Mouse (Mus musculus): ENCODE results near the gene Il18.

Gene Il18

GRCm38 (mm10) chr9:50552206-50552605 is 2.4 kb upstream of the Il18 start:
- no peak for DNase-seq (ENCODE audit: low read depth in 2 of 2, low spot score in 2 of 2)

DNA sequence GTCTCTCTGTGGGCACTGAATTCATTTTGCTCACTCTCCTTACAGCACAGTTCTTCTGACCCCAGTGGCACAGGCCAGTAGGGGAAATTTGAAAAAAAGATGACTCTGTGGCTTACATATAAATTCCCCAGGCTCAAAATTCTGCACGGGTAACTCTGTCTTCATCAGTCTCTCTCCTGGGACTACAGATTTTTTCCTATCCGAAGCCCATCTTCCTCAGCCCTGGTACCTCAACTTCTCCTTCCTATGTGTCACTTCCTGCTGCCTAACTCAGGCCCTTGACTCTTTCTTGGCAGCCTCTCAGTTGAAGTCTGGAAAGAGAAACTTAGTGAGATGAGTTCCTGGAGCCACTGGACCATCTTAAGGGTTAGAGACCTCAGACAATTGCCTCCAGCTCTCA is 1.1 kb upstream of the Il18 start:
- no peak for DNase-seq (ENCODE audit: low read depth in 2 of 2, low spot score in 2 of 2)

DNA sequence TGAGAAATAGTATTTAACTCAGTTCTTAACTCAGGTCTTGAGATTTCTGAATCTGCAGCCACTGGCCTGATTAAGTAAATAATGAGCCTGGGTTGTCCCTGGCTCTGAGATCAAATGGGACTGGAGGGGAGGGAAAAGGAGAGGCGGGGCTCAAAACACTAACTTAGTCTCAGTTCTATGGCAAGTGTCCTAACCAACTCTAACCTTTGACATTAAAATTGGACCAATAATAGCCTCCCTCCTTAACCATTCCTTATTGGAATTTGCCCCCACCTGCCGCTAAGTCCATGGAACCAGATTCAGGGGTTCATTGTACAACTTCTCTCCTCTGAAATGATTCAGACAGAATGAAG is 443 bp downstream of the Il18 start, which contains the start of gene Bco2:
Gene Bco2, minus strand, starts transcription at position 88 of the 353 bp plus-strand sequence.
- DNase-seq (ENCODE audit: low read depth in 2 of 2, low spot score in 2 of 2), result no peak

DNA sequence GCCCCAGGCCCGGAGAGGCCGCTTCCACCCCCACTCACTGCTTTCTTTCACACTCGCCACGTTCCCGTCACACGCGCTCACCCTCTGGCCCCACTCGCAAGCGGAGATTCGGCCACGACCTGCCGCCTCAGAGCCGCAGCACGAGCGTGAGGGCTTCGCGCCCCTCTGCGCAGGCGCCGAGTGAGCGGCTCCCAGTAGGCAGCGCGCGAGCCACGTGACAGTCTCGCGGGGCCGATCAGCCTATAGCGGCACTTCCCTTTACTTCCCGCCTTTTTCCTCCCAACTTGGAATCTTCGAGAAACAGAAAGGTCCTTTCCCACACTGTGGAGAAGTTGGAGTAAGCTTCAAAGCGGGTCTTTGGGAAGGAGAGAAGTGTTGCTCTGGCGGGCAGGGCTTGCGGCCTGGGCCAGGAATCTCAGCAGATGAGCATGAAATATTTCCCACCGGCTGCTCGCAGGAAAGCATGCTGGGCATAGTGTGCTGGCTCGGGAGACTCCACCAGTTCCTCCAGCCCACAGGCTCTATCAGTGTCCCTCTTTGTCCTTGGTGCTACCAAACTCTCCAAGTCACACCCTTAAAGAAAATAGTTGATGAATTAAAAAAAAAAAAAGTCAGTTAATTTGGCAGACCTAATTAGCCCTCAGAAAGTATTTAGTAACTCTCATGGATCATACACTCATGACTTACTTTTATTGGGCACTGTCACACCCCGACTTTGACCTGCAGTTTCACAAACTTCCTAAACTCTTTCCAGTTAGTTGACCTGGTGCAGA is 6.7 kb downstream of the Il18 start, which contains the start of gene Tex12:
Gene Tex12, minus strand, starts transcription at position 181 of the 773 bp plus-strand sequence.
- no peak for DNase-seq (ENCODE audit: low read depth in 2 of 2, low spot score in 2 of 2)

DNA sequence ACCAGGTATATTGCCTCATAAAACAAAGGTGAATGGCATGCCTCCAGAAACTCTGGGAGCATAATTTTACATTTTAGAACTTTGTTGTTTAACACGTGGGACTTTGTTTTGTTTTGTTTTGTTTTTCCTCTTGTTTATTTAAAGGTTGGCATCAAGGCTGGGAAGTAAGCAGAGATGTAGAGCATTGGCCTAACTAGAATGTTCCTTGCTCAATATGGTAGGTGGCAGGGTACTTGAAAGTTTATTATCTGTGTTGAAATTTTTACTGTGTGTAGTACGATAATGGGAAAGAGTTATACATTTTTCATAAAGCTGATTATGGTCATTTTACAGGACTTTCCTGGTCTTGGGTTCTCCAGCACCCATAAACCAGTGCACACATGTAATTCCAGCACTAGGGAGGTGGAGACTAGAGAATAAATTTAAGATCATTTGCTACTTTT is 7.3 kb downstream of the Il18 start:
- no peak for DNase-seq (ENCODE audit: low read depth in 2 of 2, low spot score in 2 of 2)

GRCm38 (mm10) chr9:50565173-50565572 is 10.5 kb downstream of the Il18 start:
- DNase-seq (ENCODE audit: low read depth in 2 of 2, low spot score in 2 of 2), result no peak

DNA sequence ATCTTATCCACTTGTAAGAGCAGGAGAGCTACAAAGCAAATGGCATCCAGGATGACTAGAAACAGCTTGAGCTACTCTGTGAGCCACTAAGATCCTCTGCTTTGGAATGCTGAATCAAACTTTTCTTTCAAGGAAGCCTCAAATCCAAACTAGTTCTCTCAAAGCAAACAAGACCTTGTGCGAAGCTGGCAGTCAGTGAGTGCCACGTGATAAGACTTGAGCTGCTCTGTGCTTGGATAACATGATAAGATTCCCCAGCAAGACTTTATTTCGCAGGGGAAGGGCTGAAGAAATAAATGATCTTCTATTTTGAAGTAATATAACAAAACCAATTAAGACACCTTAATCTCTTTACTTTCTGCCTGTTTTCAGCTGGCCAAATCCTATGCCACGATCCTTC is 11.3 kb downstream of the Il18 start:
- DNase-seq (ENCODE audit: low read depth in 2 of 2, low spot score in 2 of 2), result no peak

GRCm38 (mm10) chr9:50567372-50567771 is 12.7 kb downstream of the Il18 start:
- DNase-seq (ENCODE audit: low read depth in 2 of 2, low spot score in 2 of 2), result no peak

- no peak for DNase-seq (ENCODE audit: low read depth in 2 of 2, low spot score in 2 of 2)
Observed at GRCm38 (mm10) chr9:50567881-50568280, 13.3 kb downstream of the Il18 start.

DNA sequence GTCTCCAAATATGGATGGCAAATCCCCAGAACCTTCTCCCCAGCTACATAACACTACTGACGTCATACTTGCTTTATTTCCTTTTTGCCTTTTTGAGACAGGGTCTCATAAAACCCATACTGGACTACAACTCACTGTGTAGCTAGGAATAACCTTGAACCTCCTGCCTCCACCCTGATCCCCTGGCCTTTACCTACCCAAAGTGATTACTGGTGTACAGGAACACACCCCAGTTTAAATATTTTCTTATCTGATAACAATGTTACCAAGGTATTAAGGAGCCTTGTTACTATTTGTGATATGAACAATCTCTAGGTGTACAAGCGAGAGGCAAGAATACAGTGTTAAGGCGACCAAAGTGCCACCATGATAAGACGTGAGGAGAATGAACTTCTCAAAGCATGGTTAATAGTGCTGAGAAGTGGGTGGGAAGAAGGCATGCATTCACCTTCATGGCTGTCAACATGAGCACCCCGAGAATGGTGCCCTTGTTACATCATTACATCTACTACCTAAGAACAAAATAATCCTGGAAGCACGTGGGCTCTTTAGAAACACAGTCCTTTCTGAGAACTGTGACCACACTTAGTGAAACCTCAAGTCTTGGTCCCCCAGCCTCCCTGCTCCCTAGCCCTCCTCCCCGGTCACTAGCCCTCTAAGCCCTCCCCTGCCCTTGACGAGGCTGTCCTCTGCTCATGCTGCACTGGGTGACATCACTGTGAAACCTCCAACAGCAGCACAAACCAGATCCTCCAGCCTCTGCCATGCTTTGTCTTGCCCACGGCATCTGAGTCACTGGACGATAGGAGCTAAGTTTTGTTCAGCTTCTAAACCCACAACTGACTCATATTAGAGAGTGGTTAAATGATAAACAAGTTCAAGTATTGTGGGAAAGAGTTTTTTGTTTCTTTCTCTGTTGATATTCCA is 15.2 kb downstream of the Il18 start:
- no peak for DNase-seq (ENCODE audit: low read depth in 2 of 2, low spot score in 2 of 2)

GRCm38 (mm10) chr9:50580370-50580769 is 25.7 kb downstream of the Il18 start:
- no peak for DNase-seq (ENCODE audit: low read depth in 2 of 2, low spot score in 2 of 2)

DNA sequence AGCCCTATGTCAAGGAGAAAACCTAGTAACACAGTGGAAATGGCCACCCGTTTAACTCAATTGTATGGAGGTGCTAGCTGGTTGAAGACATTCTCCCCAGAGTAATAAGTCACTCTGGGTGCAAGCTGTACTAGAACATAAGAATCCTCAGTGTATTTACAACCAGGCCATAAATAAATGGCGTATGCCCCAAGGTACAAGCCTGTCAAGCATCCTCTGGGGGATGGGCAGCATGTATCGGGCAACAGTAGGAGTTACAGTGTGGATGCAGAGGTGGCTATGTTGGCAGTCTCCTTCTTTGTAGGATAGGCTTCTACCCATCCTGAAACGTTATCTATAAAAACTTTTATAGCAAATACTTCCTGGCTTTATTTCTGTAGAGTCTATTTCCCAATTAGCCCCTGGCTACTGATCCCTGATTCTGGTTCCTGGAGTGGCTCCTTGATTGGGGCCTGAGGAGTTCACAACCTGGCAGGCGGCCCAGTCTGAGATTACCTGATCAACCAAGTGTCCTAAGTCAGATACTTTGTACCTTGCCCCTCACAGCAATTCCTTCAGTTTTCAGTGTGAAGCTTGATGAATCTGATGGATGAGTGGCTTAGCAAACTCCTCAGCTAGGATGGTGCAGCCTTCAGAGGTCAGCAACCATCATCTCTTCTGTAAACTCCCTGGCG is 30.7 kb downstream of the Il18 start:
- no peak for DNase-seq (ENCODE audit: low read depth in 2 of 2, low spot score in 2 of 2)

GRCm38 (mm10) chr9:50586955-50587354 is 32.3 kb downstream of the Il18 start:
- no peak for DNase-seq (ENCODE audit: low read depth in 2 of 2, low spot score in 2 of 2)

DNA sequence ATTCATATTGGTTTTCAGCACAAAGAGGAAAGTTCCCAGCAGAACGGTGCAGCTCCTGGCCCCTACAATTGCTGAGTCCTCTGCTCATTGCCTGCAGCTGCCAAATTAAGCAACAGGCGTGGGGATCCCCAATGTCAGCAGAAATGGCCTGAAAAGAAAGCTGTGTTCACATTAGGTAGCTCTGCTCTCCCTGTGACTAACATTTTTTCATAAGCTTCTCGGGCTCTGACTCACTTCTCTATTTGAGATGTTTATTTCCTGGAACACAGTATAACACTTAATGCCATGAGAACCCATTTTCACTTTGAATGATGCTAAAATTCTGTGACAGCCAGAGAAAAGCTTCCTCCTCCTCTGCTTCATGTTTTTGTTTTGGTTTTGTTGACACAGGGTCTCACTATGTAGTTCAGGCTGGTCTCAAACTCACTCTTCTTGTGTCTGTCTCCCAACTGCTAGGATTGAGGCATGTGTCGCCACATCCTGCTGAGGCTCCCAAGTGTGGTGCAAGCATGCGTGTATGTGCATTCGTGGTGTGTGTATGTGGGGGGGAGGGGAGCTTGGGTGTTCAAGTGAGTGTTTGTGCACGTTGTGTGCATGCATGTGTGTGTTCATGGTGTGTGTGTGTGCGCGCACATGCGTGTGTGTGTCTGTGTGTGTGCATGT is 36.4 kb downstream of the Il18 start:
- DNase-seq (ENCODE audit: low read depth in 2 of 2, low spot score in 2 of 2), result no peak

DNA sequence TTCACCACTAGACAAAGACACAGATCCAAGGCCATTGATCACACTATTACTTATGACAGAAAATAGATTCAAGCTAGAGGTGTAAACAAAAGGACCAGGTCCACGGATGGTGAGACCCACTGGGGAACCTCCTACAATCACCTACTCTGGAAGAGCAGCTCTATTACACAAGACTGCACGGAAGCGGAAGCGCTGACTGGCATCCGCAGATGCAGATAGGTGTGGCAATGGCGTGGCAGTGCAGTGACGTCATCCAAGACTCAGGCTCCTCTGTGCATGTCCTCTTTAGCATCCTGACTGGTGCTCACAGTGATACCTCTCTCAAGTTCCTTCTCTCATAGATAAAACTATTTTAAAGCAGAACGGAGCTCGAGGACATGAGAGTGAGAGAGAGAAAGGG is 38.3 kb downstream of the Il18 start:
- no peak for DNase-seq (ENCODE audit: low read depth in 2 of 2, low spot score in 2 of 2)

DNA sequence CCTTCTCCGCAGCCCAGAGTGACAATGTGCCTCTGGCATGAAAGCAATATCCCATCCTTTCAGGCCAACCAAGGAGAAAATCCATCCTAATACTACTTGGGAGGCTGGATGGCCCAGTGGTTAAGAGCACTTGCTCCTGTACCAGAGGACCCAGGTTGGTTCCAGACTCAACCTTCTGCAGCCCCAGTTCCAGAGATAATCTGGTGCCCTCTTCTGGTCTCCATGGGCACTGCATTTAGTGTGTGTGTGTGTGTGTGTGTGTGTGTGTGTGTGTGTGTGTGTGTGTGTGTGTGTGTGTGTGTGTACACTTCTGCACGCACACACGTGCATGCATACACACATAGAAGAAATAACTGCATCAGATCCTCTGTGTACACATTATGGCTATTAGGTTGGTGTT is 38.9 kb downstream of the Il18 start:
- peak; percentile 39 to 53 for DNase-seq (ENCODE audit: low read depth in 2 of 2, low spot score in 2 of 2)

- DNase-seq (ENCODE audit: low read depth in 2 of 2, low spot score in 2 of 2), result no peak
Observed at GRCm38 (mm10) chr9:50594794-50595417, 40.3 kb downstream of the Il18 start.

DNA sequence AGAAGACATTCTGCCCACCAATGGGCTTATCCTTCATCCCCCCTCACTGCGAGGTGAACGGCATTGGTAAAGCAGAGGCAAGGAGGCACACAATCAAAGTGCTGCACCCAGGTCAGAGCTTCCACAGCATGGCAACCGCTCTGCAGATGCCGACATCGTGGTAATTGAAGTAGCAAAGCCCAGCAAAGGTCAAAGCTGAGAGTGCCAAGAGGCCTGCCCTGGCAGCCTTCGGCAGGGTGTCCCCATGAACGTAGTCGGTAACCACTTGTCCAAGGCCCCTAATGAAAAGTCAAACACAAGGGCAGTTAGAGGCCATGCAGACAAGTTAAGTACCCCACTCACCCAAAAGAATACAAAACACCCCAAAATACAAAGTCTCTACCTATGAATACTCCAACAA is 42.3 kb downstream of the Il18 start:
- DNase-seq (ENCODE audit: low read depth in 2 of 2, low spot score in 2 of 2), result no peak

DNA sequence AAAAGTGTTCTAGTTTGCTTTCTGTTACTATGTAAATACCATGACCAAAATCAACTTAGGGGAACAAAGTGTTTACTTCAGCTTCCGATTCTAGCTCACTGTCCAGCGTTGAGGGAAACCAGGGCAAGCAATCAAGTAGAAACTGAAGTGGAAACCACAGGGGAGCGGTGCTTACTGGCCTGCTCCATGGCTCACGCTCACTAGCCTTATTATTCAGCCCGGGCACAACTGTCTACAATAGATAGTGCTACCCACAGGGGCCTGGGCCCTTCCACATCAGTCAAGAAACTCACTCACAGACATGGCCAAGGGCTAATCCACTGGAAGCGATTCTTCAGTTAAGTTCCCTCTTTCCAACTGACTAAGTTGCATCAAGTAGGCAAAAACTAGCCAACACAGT is 46.9 kb downstream of the Il18 start:
- DNase-seq (ENCODE audit: low read depth in 2 of 2, low spot score in 2 of 2), result no peak

GRCm38 (mm10) chr9:50602055-50602845 is 47.6 kb downstream of the Il18 start:
- no peak for DNase-seq (ENCODE audit: low read depth in 2 of 2, low spot score in 2 of 2)

All from CD8-positive naive resting alpha-beta T cell, adult 2 months (primary cell).